Mouse (Mus musculus) spleen, postnatal 36 days (tissue): ENCODE results near the gene Git1.

Source experiments
- DNase-seq, 2 experiments: peaks; one replicate each; pipeline ENCODE4 v3.0.0; 2022; ENCODE audit warnings: low spot score in 2 of 2, mixed read lengths in 1 of 2

The Git1 gene

GRCm38 (mm10) chr11:77501392-77501791 is 8.0 kb downstream of the Git1 start:
- DNase-seq = peak; percentile 60 to 67

GRCm38 (mm10) chr11:77501971-77502370 is 8.6 kb downstream of the Git1 start:
- DNase-seq = no peak

DNA sequence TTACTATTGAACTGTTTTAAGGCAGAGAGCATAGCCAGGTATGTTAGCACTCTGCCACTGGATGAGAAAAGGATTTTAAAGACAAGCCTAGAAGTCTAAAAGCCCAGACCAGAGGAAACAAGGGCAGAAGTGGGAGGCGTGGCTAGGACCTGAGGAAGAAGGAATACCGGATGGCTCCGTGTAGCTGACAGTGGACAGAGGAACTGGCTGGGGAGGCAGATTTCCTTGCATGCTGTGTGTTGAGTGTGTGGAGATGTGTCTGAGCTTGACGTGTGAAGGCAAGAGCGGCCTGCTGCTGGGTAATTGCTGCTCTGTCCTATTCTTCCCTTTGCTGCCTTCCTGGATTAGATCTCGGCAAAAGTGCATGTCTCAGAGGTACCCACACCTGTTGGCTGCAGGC is 9.1 kb downstream of the Git1 start:
- no peak for DNase-seq

GRCm38 (mm10) chr11:77503511-77503910 is 10.1 kb downstream of the Git1 start:
- no peak for DNase-seq

DNA sequence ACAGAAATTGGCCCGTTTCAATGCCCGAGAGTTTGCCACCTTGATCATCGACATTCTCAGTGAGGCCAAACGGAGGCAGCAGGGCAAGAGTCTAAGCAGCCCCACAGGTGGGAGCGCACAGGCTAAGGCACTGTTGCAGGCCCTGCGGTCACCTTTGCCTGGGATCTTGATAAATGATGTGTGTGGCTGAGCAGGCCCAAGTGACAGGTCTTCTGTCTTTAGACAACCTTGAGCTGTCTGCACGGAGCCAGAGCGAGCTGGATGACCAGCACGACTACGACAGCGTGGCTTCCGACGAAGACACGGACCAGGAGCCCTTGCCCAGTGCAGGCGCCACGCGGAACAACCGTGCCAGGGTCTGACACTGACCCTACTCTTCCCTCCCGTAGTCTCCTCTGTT is 11.0 kb downstream of the Git1 start:
- DNase-seq = no peak

- no peak for DNase-seq
These were observed 12.1 kb downstream of the Git1 start for GRCm38 (mm10) chr11:77505291-77505980.

DNA sequence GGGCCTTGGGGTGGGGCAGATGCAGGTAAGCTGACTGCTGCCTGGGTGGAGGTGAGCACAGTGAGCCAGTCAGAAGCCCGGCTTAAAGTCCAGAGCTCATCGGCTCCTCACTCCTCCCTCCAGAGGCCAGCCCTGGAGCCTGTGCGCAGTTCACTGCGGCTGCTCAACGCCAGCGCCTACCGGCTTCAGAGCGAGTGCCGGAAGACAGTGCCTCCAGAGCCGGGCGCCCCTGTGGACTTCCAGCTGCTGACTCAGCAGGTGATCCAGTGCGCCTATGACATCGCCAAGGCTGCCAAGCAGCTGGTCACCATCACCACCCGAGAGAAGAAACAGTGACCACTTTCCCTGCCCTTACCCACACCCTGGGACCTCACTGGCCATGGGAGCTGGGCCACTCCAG is 12.9 kb downstream of the Git1 start:
- no peak for DNase-seq

- no peak for DNase-seq
These were observed 13.6 kb downstream of the Git1 start for GRCm38 (mm10) chr11:77506941-77507340.

DNA sequence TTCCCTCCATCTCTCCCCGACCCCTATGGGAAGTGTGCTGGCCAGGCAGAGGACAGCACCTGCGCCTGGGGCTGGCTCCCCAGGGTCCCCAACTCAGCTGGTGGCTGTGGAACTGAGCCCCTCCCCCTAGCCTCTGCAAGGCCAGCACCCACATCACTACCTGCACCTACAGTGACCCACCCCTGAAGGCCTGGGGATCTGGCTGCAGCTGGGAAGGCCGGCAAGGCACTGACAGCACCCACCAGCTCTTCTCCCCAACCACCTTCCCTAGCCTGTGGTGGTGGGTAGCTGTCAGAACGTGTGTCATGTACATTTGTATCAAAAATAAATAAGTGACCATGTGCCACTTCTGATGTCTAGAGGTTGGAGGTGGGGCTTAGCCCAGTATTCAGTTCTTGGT is 14.1 kb downstream of the Git1 start:
- DNase-seq = no peak

DNA sequence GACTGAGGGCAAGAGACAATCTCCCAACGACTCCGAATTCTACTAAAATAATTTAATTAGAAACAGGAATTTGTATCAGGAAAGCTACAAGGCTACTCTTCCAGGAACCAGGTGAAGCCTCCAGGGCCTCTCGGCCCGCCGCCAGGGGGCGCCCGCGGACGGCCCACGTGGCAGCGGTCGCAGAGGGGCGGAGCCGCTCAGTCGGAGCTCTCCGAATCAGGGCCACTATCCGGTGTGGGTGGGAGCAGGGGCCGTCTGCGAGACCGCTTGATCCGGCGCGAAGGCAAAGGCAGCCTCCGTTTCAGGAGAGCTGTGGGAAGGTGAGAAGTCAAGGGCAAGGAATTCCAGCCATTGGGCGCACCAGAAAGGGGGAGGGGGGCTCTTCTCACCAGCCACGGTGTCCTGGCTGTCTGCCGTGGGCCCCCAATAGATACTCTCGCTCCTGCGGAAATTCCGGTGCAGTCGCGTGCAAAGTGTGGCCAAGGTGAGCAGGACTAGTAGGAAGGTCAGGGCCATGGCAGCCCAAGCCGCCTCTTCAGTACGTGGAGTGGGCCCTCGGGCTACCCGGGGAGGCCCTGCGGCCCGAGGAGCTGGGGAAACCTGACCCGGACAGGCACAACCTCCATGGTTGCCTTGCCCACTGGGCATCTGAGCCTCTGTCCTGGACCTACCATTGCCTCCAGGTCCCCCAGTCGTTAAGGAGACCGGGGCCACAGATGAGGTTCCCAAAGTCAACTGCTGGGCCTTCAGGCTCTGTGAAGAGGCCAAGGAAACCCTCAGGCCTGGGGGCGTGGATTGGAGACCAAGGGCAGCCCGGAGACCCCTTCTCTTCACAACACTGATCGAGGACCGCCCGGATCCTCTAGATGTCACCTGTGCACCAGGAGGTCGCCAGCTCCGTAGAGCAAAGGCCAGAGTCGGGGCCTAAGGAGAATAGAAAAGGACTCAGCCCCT is 15.0 kb downstream of the Git1 start:
- peak; percentile 81 to 84 for DNase-seq

GRCm38 (mm10) chr11:77511336-77511735 is 18.0 kb downstream of the Git1 start:
- DNase-seq = no peak

DNA sequence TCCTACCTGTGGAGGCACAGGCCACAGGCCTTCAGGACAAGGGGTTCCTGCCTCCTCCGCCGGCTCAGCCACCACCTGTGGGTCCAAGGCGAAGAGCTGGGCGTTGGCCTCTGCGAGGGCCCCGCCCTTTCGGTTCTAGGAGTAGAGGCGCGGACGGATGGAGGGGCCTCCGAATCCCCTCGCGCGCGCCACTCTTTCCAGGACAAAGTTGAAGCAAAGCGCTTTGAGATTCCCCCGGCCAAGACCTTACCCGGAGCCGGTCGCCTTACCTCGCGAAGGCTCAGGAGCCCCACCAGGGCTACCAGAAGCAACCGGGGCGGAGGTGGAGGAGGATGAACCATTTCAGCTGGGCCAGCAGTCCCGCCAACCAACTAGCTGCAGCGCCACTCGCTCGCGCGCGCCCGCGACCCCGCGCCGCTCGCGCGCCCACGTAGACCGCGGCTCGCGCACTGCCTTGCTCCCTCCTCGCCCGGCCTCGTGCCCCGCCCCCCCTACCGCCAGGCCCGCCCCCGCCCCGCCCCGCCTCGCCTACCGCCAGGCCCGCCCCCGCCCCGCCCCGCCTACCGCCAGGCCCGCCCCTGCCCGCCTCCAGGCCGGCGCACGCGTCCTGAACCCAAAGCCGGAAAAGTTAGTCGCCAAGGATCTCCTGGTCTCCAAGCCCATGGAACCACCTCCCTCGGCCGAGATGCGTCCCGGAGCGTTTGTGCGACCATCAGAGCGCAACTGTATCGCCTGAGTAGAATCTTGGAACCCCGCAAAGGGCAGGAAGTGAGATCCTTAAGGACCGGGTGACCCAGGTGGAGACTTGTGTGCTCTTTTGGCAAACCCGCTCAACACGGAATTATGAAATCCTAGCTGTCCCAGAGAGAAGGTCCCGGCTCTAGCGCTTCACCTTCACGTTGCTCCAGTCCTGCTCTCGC is 19.8 kb downstream of the Git1 start:
- peak; percentile 85 to 86 for DNase-seq

- no peak for DNase-seq
These were observed 20.4 kb downstream of the Git1 start for GRCm38 (mm10) chr11:77513811-77514170.

DNA sequence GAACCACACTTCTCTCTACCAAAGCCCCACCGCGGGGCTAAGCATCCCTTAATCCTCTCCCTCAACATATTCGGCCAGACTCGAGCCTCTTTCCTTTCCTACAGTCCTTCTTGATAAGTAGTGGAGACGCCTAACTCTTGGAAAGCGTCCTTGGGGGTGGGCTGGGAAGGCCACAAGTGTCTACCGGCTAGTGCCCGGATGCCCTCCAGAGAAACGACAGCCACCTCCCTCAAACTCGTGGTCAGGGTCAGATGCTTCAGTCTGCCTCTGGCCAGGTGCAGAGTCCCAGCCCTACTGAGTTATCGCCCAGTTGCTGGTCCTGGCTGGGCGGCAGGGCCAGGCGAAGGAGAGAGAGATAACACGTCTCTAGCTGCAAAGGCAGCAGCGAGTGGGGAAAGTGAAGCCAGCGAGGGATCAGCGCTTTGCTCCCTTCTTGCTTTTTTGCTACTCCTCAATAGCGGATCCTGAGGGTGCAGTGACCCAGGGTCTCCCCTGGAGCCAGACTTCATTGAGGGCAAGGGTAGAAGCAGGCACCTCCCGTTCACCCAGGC is 21.0 kb downstream of the Git1 start:
- peak in 1 of 2 experiments; percentile 47 for DNase-seq

DNA sequence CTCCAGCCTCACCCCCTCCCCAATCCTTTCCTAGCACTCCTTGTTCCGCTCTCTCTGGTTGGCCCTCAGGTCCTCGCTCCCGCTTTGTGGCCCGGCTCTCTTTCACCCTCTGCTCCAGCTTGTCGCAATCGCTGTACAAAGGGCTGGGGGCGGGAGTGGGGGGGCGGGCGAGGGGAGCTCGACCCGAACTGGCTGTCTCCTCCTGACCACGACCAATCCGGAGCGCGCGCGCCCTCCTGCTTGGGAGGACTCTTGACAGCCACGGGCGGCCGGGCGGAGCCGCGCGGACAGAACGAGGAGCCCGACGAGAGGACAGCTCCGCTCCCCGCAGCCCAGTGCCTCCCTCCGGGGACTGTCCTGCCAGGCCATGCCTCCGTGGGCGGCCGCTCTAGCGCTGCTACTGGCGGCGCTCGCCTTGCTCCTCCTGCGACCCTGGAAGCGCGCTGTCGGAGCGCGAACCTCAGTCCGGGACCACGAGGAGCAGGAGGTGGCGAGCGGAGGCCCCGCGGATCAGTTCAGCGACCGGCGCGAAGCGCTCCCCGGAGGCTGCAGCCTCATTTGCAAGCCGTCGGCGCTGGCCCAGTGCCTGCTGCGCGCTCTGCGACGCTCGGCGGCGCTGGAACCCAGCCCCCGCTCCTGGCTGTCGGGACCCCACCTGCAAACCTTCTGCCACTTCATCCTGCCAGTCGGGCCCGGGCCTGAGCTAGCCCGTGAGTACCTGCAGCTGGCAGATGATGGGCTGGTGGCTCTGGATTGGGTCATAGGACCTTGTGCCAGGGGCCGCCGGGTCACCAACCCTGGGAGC is 21.7 kb downstream of the Git1 start, which contains the start of gene Abhd15:
Gene Abhd15, plus strand, starts transcription at position 290 of the 805 bp plus-strand sequence.
- peak; percentile 67 to 69 for DNase-seq

DNA sequence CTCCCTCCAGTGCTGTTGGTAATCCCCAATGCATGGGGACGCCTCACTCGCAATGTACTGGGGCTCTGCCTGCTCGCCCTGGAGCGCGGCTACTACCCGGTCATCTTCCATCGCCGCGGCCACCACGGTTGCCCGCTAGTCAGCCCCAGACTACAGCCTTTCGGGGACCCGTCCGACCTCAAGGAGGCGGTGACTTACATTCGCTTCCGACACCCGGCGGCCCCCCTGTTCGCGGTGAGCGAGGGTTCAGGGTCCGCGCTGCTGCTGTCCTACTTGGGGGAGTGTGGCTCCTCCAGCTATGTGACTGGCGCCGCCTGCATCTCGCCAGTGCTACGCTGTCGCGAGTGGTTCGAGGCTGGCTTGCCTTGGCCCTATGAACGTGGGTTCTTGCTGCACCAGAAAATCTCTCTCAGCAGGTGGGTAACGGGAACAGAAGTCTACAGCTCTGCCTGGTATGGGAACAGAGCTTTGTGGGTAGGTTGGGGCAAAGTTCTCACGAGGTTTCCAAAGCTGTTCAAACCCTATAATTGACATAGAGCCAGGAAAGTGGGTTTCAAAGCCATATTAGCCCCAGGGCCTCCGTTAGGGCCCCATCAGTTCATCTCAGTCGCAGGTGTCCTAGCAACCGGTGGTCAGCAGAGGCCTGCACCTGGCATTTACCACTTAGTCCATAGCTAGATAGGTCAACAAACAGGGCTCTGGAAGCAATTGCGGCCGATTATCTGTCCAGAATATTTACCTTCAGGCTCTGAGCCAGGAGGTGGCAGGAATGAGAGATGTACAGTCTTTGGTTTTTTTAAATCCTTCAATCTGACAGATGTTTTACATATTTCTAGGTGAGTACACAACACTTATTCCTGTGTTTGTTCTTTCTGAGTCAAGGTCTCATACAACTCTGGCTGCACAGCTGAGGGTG is 22.5 kb downstream of the Git1 start, which contains the start of gene Trp53i13:
Gene Trp53i13, minus strand, starts transcription at position 344 of the 916 bp plus-strand sequence.
- DNase-seq = no peak

DNA sequence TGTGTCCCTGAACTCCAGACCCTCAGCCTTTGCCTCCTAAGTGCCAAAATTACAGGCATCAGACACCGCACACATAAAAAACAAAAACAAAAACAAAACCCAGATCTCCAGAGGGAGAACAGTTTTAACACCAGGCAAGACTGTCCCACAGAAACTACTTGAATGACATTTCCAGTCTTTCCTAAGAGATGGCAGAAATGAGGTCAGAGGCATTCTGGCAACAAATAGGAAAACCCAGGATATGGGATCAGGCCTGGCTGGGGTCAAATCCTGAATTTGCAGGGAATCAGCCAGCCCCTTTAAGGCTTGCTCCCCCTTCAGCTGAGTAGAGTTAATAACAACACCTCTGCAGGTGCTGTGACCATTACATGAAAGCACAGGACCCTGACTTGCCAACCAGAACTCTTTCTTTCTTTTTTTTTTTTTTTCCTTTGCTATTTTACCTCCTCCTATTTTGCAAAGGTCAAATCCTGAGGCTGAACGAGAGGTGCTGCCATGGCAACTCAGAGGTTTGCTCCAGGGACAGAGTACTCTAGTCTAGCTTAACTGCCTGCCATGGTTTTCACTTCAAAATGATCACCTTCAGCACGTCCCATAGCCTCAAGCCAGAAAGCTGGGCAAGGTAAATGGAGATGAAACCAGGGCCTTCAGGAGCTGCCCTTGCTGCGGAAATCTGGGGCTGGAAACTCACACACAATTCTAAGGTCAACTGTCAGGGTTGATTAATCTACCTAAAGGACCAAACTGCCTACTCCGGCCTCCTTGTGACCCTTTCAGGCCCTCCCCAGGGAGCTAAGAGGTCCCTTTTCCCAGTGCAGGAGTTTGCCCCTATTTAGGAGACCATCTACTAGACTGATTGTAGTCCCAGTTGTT is 23.4 kb downstream of the Git1 start:
- no peak for DNase-seq

DNA sequence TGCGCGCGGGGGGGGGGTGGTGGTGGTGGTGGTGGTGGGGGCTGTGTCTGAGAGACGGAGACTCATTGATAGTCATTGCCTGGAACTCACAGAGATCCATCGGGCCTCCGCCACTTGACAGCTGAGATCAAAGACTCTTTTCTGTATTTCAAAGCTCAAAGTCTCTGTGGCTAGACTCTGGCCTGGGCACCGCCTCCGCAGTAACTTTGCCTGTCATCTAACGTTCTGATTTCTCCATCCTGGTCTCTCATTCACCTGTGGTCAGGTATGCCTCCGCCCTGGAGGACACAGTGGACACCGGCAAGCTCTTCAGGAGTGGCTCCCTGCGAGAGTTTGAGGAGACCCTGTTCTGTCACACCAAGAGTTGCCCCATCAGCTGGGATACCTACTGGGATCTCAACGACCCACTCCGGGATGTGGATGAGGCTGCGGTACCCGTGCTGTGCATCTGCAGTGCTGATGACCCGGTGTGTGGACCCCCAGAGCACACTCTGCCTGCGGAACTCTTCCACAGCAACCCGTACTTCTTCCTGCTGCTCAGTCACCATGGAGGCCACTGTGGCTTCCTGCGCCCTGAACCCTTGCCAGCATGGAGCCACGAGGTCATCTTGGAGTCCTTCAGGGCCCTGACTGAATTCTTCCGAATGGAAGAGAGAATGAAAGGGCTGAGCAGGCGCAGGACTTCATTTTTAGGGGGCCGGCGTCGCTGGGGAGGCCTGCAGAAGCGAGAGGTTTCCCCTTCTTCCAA is 24.9 kb downstream of the Git1 start:
- no peak for DNase-seq
